Mouse (Mus musculus): Measurements from ENCODE around the gene Exosc5.

DNA sequence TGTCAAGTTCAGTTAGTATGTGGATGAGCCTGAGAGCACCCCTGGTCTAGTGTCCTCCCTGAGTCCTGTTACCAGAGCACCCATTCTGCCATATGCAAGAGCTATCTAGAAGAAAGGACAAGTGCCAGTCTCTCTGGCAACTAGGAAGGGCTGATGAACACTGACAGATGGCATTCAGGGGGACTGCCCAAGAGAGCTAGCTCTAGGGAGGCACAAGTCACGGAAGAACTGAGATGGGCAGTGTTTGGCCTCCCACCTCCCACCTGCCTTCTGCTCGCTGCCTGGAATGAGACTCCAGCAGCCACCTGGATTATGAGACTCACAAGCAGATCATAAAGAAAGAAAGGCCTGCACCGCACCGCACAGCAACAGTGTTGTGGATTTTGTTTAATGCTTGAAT lies 19.2 kb upstream of the Exosc5 start:
- TF ChIP-seq CTCF (IDR thresholded peaks at IDR 0.05; ENCODE audit: low read depth), result no peak
- TF ChIP-seq EP300 (optimal IDR thresholded peaks at IDR 0.05), result no peak
